Mouse (Mus musculus) heart, embryonic 11.5 days (tissue): Measurements from ENCODE around the gene Hmga2. TPM values are rescaled to one million over a fixed set of nuclear protein-coding genes. Genes with fewer than 3 reads are reported as not detected.

ENCODE experiments used
- ATAC-seq: fragments of 200-750 bp; cut with Nextera tagmentation; replicated peaks from 2 replicates; pipeline ENCODE4 v1.8.0; 2017; ENCODE audit warnings: moderate library complexity; ENCODE audit not compliant: insufficient number of reproducible peaks, low FRiP score, low TSS enrichment
- H3K27ac ChIP-seq: fragments of 300-500 bp; sonication (generic); 2 replicates; pipeline ENCODE4 v1.5.1; 2014; ENCODE audit warnings: mild to moderate bottlenecking, low read depth, low read length
- H3K27me3 ChIP-seq: fragments of 300-500 bp; sonication (generic); 2 replicates; pipeline ENCODE4 v1.6.1; 2014; ENCODE audit warnings: mild to moderate bottlenecking, low read length, mixed read lengths; ENCODE audit not compliant: control insufficient read depth, insufficient read depth
- H3K36me3 ChIP-seq: fragments of 300-500 bp; sonication (generic); 2 replicates; pipeline ENCODE4 v1.6.1; 2014; ENCODE audit warnings: mild to moderate bottlenecking, low read length, moderate library complexity, mixed read lengths; ENCODE audit not compliant: control insufficient read depth, insufficient read depth
- H3K4me1 ChIP-seq: fragments of 300-500 bp; sonication (generic); 2 replicates; pipeline ENCODE4 v1.6.1; 2014; ENCODE audit warnings: low read length; ENCODE audit not compliant: control insufficient read depth, insufficient read depth
- H3K4me2 ChIP-seq: fragments of 300-500 bp; sonication (generic); 2 replicates; pipeline ENCODE4 v1.6.1; 2014; ENCODE audit warnings: mild to moderate bottlenecking, moderate library complexity
- H3K4me3 ChIP-seq: fragments of 300-500 bp; sonication (generic); 2 replicates; pipeline ENCODE4 v1.5.1; 2014; ENCODE audit warnings: low read depth, low read length
- H3K9ac ChIP-seq: fragments of 300-500 bp; sonication (generic); 2 replicates; pipeline ENCODE4 v1.6.1; 2014; ENCODE audit warnings: mild to moderate bottlenecking, low read depth, low read length, moderate library complexity
- H3K9me3 ChIP-seq: fragments of 300-500 bp; sonication (generic); replicated peaks from 2 replicates; pipeline ENCODE4 v1.6.1; 2016; ENCODE audit warnings: low read length; ENCODE audit not compliant: control insufficient read depth
- WGBS: fragments of 180-500 bp; shearing (Covaris S2); extraction: QIAGEN DNeasy Blood & Tissue Kit; methylation state at CpG from one replicate; pipeline ENCODE4 v1.1.7; 2014; ENCODE audit not compliant: insufficient replicate concordance; 5-methylcytosine and 5-hydroxymethylcytosine counted together
- microRNA counts: library from miRNA; unstranded; fragments of <30 nt; microRNA quantifications from one replicate; lab custom pipeline; 2015
- microRNA-seq: library from miRNA; unstranded; fragments of <30 nt; microRNA quantifications from one replicate; pipeline ENCODE4, GENCODE M21; 2016; ENCODE audit warnings: borderline number of aligned reads
- polyA plus RNA-seq: library from polyadenylated mRNA; unstranded; fragments of >200 nt; fragmentation: Nextera tagmentation; extraction: Ambion mirVana; gene quantifications from 2 replicates; pipeline ENCODE4 v1.2.1, GENCODE M21; 2014

Gene Hmga2
- polyA plus RNA-seq, 1 experiment from 2014 or later, result 42.6 TPM

GRCm38 (mm10) chr10:120323584-120324203 is 152.6 kb downstream of the Hmga2 start:
- peaks cover 4% of the 10 kb centered on the region; the same call in 1 of the 2 replicates for H3K4me1 ChIP-seq
- H3K9ac ChIP-seq, result no peak overlapping the region
- no peak overlapping the region for H3K27ac ChIP-seq
- no peak overlapping the region for H3K4me3 ChIP-seq
- no peak for ATAC-seq
- no peaks in the 10 kb centered on the region for H3K9me3 ChIP-seq
- no peaks in the 10 kb centered on the region for H3K27me3 ChIP-seq
- H3K4me2 ChIP-seq, result no peak overlapping the region
- no peaks in the 10 kb centered on the region for H3K36me3 ChIP-seq
- 76% methylated on average over 11 of the region's 11 CpGs for WGBS

GRCm38 (mm10) chr10:120322815-120323214 is 153.5 kb downstream of the Hmga2 start:
- Histone ChIP-seq H3K4me2 (no peak overlapping the region), H3K27ac (no peak overlapping the region), H3K27me3 (no peaks in the 10 kb centered on the region), H3K4me1 (peaks cover 4% of the 10 kb centered on the region; the same call in 1 of the 2 replicates), H3K9ac (no peak overlapping the region), H3K36me3 (no peaks in the 10 kb centered on the region), H3K9me3 (no peaks in the 10 kb centered on the region), H3K4me3 (no peak overlapping the region)
- no peak for ATAC-seq
- WGBS, result 82% methylated on average over 8 of the region's 8 CpGs

- 85% methylated on average over 12 of the region's 12 CpGs for WGBS
- Histone ChIP-seq H3K27me3 (no peaks in the 10 kb centered on the region), H3K36me3 (no peaks in the 10 kb centered on the region), H3K9ac (no peak overlapping the region), H3K4me3 (no peak overlapping the region), H3K4me1 (peaks cover 4% of the 10 kb centered on the region; the same call in 1 of the 2 replicates), H3K4me2 (no peak overlapping the region), H3K9me3 (no peaks in the 10 kb centered on the region), H3K27ac (no peak overlapping the region)
- ATAC-seq, result no peak
These were observed 156.7 kb downstream of the Hmga2 start for GRCm38 (mm10) chr10:120319614-120320013.

MicroRNAs within 50 kb of the gene (microRNA counts, 519-probe panel; counts per million panel counts)
- microRNA mmu-miR-763 (lab: Ali Mortazavi, UCI), result 32.2 counts per million

Small RNA genes within 50 kb of the gene (microRNA-seq; reads per million reads assigned to microRNA genes)
- not detected for gene Mir763

Other genes starting within 250 kb of the Hmga2 start
- 30.4 and 38.9 TPM in 2 replicates for gene Llph, start 249.4 kb downstream of the Hmga2 start, polyA plus RNA-seq